Mouse (Mus musculus) yolk sac, embryonic 10.5 days (tissue): Measurements from ENCODE around the gene Ugt1a8.
"Not testable (repeated sequence)": the region's sequence is repeated elsewhere in the genome, so short reads cannot be mapped to it uniquely, and the experiment has no call there.

Experiments used
- DNase-seq: peaks from one replicate; pipeline ENCODE4 v3.0.0-alpha.2; 2017; ENCODE audit warnings: low spot score

Ugt1a8 gene

DNA sequence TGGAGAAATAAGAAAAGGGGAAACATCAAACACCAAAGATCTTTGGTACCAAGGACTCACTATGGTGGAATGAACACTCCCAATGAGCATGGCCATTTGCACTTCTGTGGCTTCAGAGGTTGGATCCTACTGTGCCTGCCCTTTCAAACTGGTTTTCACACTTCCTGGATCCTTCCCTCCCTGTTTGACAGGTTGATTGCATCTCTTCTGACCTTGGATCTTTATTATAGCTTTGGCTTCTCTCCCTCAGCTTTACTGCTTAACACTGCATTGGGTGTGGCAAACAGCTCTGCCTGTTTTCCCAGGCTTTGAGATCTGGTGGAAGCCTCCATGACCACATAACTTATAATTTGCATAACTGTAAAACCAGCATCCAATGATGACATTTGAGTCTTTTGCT, 132.7 kb downstream of the Ugt1a8 start:
- DNase-seq = peak; percentile 24

DNA sequence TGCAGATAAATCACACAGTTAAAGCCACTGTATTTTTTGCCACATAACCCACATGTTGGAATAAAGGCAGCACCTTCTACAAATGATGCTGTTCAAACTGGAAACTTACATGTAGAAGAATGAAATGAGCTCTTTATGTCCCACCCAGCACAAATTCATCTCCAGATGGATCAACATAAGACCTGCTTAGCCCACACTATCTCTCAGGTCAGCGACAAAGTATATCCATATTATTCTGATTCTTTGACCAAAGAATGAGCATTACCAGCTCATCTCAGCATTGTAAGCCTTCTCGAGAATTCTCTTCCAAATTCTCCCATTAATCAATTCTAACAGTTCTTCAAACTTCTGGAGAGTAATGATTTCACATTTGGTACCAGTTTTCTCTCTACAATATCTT, 134.6 kb downstream of the Ugt1a8 start:
- DNase-seq = peak; percentile 15

DNA sequence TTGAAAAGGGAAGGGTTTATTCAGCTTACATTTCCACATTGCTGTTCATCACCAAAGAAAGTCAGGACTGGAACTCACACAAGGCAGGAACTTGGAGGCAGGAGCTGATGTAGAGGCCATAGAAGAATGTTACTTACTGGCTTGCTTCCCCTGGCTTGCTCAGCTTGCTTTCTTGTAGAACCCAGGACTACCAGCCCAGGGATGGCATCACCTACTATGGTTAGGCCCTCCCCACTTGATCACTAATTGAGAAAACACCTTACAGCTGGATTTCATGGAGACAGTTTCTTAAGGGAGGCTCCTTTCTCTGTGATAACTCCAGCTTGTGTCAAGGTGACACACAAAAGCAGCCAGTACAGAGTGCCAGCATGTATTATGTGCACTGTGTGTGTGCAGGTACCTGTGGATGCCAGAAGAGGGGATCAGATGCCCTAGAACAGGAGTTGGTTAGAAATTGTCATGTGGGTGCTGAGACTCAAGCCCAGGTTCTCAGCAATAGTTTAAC, 135.4 kb downstream of the Ugt1a8 start:
- DNase-seq = not testable (repeated sequence)

DNA sequence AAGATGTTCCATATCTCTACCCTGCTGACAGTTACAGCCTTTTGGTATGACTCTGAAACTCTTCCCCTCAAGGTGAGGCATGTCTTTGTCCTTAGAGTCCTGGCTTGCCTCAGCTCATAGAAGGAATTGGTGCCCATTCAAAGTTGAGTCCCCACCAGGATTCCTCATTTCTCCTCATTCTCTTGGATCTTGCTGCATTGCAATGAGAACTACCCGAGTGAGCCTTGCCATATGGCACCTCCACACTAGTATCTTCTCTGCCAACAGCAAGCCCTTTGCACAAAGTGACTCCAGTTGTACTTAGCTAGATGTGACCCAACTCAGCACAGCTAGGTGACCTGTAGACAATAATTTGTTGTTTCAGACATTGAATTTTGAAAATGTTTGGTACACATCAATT, 136.0 kb downstream of the Ugt1a8 start:
- DNase-seq = no peak

DNA sequence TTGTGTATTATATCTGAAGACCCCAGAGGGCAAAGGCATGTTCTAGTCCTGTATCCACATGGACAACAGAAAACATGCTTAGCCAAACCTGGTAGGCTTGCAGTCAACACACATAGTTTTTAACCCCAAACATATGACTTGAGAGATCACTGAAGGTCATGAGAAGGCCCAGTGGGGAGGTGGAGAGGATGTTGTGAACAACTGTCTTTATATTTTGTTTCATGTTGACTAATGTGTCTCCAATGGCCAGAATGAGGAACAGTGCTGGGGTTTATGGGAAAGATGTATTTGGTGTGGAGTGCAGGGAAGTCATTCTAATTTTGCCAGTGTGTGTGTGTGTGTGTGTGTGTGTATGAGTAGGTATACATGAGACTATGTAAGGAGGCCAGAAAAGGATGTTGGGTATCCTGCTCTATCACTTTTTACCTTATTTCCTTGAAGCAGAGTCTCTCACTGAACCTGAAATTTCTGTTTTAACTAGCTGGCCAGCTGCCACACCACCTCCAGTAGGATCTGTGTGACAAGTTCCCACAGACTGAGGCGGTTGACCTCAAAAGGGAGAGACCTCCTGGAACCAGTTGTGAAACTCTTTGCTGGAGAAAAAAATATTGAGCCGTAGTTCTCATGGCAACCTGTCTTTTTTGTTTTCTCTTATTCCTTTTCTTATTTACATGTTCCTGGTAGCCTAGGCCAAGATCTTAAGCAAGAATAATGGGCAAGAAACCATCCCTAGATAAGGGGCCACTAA, 136.6 kb downstream of the Ugt1a8 start:
- DNase-seq = peak; percentile 31

DNA sequence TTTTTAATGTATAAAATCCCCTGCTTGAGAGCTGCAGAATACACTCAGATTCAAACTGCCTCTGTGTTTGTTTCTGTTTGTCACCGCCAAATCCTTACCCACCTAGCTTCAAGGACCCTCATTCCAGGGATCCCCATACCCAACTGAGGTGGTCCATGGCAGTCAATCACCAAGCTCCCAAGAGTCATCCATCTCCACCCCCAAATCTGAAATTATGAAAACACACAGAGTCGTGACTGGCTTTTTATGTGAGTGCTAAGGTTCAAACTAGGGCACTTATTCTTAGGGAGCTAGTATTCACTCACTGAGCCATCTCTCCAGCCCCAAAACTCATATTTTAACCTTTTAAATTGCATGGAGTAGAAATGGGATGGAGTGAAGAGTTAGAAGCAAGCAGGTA, 137.7 kb downstream of the Ugt1a8 start:
- DNase-seq = not testable (repeated sequence)

DNA sequence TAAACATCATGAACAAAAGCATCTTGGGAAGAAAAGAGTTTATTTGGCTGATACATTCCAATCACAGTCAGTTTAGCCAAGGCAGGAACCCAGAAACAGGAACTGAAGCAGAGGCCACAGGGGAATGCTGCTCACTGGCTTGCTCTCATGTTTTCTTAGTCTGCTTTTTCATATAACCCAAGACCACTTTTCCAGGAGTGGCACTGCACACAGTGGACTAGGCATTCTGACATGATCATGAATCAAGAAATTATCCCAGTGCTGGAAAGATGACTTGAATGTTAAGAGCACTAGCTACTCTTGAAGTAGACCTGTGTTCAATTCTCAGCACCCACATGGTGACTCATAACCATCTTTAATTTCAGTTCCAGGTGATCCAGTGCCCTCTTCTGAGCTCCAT, 138.1 kb downstream of the Ugt1a8 start:
- no peak for DNase-seq

DNA sequence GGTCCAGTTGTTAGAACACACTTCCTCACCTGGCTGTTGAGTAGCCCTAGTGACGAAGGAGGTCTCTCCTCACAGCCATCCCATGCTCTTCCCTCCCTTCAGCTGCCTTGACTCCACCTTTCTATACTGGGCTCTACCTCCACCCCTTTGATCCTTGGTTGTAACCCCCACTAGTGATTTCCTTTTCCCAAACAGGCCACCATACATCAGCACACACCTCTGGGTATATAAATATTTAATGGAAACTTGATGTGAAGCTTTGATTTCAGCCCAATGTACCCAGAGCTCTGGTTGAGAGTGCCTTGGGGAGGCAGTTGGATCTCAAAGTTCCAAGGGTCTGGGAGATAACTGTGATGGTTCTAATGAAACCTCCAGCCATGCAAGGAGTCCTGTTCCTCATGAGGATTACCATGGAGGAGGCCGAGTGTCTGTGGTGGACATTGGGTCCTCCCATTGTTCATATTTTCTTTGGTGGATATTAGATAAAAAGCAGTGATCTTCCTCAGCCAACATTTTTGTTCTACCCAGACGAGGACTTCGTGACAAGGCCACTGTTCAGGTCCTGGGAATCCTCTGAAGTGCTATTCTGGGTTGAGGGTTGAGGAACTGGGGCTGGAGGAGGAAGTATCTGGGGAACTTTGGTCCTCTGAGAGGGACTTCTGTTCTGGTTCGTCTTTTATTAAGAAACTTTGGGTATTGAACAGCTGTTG, 139.2 kb downstream of the Ugt1a8 start, which contains the start of gene Mroh2a:
Gene Mroh2a, plus strand, starts transcription at position 317 of the 710 bp plus-strand sequence.
- DNase-seq = no peak

DNA sequence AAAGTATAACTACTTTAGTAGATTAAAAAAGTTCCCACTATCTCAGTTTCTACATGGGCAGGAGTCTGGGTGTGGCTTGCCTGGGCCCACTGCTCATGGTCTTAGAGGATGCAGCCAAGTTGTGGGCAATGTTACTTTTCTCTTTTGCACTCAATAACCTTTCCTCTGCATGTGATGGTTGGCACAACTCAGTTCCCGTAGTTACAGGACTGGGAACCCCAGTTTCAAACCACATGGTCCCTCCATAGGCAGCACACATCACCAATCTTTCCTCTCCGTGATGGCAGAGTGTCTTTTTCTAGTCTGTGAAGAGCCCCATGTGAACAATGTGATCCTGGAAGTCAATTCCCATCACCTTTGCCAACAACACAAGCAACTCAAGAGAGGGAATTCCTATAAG, 139.9 kb downstream of the Ugt1a8 start:
- no peak for DNase-seq

DNA sequence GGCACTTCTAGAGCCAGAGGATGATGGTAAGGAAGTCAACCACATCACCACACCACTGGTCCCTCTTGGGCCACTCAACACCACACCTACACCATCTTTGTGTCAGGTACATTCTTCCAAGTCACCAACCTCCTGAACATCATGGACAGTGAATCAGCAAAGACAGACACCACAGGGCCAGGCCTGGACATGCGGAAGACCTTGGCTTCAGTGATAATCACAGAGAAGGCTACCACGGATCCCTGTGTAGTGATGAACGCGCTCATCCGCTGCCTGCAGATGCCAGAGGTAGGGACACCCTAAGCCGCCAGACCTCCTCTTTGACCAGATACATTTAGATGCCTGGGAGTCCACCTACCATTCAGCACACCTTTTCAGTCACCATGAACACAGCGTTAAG, 140.5 kb downstream of the Ugt1a8 start:
- no peak for DNase-seq

DNA sequence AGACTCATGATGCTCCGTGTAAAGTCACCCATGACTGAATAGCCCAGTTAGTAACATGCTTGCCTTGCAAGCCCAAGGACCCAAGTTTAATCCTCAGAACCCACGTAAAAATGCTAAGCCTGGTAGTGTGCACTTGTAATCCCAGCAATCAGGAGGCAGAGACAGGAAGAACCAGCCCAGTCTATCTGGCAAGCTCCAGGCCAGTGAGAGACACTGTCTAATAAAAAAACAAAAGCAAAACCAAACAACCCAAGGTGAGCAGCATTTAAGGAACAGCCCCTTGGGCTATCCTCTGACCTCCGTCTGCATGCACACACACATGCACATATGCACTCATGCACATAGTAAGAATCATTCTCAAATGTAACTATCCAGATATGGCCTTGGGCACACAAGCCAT, 142.0 kb downstream of the Ugt1a8 start:
- no peak for DNase-seq

DNA sequence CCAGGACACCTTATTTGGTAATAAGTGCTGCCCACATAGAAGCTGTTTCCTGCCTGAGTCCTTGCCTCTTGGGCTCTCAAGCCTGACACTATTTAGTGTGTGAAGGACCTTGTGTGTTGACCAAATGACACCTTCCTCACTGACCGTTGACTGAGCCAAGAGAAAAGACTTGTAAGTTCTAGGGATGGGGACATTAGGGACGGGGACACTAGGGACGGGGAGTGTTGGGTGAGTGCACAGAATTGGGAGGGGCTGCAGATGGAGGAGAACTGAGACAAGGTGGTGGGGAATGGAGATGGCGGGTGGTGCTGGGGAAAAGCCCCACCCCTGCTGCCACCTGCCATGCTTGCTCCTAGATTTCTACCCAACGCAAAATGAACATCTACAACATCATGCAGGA, 142.4 kb downstream of the Ugt1a8 start:
- DNase-seq = no peak

DNA sequence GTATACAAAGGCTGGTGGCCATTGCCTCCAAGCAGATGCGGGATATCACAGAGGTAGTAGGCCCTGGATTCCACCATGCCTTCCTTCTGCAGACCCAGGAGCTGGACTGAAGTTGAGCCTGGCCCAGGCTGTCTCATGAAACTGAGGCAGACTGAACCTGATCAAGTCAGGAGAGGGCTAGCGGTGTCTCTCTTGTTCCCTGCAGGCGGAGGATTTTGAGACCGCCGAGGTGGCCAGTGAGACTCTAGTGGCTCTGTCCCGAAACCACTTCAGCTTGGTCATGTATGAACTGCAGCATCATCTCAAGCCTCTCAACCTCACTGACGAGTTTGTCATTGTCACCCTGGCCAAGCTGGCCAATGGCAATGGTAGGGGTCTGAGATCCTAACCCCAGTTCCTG, 142.8 kb downstream of the Ugt1a8 start:
- DNase-seq = no peak

DNA sequence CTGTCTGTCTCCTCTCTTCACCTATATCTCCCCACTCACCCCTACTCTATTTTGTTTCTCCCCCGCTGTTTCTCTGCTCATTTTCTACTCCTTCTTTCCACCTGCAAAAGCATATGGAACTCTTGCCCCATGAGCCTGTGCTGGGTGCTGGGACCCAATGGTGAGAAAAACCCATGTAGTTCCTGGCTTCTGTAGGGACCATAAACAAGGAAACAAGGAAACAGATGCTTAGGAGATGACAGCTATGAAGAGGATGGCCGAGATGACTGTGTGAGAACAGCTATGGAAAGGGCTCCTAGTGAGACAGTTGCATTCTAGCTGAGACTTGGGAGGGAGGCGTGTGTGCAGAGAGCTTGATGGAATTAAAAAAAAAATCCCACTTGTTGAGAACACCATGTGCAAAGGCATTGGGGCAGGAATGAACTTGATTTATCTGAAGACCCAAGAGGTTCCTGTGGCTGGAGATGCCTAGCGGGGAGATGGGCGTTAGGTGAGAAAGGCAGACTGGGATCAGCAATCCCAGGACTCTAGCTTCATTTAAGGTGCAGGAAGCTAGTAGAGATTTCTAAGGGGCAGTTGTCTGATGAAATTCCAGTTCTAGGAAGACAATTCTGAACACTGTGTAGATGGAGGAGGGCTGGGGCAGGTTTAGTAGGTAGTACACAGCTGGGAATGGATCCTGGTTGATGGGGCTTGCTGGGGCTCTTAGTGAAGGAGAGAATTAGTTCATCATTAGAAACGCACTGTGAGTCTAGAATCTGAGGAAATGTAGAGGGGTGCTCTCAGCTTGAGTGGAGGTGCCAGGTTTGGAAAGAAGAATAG, 143.6 kb downstream of the Ugt1a8 start:
- DNase-seq = no peak

DNA sequence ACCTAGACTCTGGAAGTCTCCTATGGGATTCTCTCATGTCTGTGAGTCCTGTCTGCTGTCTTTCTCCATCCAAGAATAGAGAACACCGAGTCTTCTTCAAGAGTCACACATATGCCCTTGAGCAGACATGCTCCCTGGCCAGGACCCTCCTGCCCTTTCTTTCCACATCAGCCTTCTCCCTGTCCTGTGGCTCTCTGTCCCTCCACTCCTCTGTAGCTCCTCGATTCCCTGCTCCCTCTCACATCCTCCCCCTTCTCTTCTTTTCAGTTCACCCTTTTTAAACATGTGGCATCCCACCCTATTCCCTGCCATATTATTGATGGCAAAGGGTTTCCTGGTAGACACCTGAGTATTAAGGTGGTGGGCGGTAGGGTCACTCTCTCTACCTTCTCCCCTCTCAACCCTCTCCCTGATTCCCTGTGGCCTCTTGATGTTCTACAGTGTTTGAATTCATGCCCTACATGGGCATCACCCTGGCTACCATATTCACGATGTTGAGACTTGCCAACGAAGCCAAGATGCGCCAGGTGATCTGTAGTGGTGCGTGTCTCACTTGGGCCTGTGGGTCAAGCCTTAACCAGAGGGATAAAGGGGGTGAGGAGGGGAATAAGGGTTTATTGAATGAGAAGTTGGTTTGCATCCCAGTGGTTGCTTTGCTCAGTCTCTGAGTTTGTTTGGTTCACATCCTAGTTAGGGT, 144.3 kb downstream of the Ugt1a8 start:
- no peak for DNase-seq

DNA sequence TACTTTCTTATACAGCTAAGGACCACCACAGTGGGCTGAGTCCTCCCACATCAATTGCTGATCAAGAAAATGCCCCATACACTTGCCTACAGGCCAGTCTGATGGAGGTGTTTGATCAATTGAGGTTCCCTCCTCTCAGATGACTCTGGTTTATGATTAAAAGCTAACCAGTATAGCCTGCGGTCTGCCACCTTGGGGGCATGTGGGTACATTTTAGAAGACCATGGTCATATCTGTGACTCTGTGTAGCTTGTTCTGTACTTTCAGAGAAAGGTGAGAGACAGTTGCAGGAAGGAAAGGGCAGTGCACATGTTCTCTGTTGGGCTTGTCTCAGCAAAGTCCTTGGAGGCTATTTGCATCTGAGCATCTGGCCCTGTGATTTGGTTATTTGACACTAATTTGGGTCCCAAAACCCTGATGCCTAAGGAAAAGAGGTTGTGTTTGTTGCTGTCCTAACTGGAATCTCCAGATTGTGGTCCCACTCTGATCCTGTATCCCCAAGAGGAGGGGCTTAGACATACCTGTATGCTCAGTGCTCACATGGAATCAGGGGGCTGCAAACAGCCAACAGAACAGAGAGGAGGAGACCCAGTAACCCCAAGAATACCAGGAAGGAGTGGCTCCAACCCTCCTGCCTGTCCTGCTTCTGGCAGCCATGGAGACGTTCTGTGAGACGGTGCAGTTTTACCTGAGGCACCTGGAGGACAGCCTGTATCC, 145.2 kb downstream of the Ugt1a8 start:
- DNase-seq = no peak

DNA sequence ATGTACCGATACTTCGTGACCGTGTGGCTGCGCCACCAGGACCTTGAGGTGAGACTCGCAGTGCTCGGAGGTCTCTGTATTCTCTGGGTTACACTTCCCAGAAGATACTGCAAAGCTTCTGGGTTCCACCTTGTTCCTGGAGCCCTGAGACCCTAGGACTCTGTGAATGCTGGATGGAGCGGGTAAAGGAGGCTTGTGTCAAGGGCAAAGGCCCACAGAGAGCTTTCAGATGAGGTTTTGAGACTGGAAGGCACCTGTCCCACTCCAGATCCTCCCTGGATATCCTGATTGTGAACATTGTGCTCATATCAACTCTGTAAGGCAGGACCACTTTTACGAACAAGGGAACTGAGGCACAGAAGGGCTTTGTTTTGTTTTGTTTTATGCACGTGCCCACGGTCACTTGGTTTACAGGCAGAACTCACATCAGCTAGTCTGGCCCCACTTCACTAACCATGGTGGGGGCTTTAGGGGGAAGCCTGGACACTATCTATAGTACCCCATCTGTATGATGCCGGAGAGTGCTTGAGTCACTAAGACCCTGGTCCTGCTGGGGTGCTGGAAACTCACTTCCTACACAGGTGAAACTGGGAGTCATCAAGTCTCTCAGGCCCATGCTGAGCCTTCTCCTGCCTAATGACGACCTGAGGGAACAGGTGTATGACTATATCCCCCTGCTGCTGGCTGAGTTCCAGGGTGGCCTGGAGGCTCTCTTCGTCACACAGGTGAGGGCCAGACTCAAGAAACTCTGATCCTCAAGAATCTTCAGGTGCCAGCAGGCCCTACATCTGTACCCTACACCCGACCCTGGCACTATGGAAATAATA, 146.0 kb downstream of the Ugt1a8 start:
- DNase-seq = no peak

DNA sequence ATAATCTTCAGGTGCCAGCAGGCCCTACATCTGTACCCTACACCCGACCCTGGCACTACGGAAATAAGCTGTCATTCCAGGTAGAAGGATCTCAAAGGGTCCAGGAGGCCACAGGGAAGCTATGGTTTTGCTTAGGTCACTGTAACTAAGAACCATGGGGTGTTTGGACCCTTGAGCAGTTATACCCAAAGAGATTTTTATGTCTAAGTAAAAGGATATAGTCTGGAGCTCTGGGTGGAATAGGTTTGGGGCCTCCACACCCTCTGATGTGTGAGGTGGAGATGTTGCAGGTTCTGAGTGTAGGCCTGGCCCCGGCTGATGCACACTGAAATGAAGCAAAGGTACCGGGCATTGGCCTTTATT, 146.6 kb downstream of the Ugt1a8 start:
- DNase-seq = no peak

DNA sequence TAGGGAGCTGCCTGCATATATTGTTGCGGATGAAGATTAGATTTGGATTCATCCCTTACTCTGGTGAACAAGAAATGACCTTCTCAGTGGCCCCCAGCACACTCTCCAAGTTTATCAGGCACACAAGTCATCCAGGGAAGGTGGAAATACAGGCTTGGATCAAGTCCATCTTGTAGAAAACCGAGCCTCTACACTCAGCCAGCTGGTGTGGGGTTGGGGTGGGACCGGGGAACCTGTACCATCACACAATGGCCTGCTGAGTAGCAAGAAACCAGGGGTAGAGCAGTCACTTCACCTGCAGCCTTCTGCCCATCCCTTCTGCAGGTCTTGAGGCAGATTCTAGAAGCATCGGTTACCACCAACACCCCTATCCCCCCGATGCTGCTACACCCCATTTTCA, 147.0 kb downstream of the Ugt1a8 start:
- DNase-seq = no peak
